In genomic region chr13:77470093-77470621, GRCm38 (mm10) we compare ENCODE assay signal across 27 mouse cellular contexts.
A peak's percentile ranks its signal among the peaks of the same experiment; 100 is the strongest.
DNase-seq lines count a peak whose midpoint lies in the region; ATAC-seq and TF ChIP-seq lines count a peak whose summit lies in the region.
"Had no signal": no experiment of that assay in that cellular context is flagged by ENCODE, and none has a peak within 500 bp of the region (broad histone marks: within the 10 kb centered on the region; RNA-seq: fewer than 3 reads in every experiment).

No protein-coding gene starts in this region.

- H3K27me3 ChIP-seq in forebrain, embryonic 13.5 days: no peaks in the 10 kb centered on the region
- no peaks in the 10 kb centered on the region for H3K27me3 ChIP-seq in forebrain, embryonic 11.5 days (ENCODE audit: control insufficient read depth, insufficient read depth, low read length)
- no peaks in the 10 kb centered on the region for H3K27me3 ChIP-seq in forebrain, embryonic 16.5 days (replicated peaks; ENCODE audit: control insufficient read depth, insufficient read depth, low read length)
- H3K27me3 ChIP-seq: CH12.LX; heart, embryonic 13.5 days; Patski had no signal

- no peak overlapping the region for H3K4me2 ChIP-seq in forebrain, embryonic 13.5 days
- no peak overlapping the region for H3K4me2 ChIP-seq in forebrain, embryonic 11.5 days (ENCODE audit: low read depth, low read length, severe bottlenecking)
- H3K4me2 ChIP-seq in forebrain, embryonic 16.5 days (ENCODE audit: low read length): no peak overlapping the region
- H3K4me2 ChIP-seq: heart, embryonic 13.5 days; hindbrain, embryonic 14.5 days had no signal

- no peak overlapping the region for H3K9ac ChIP-seq in forebrain, embryonic 13.5 days
- H3K9ac ChIP-seq in forebrain, embryonic 11.5 days (ENCODE audit: low read length): no peak overlapping the region
- H3K9ac ChIP-seq in forebrain, embryonic 16.5 days (replicated peaks; ENCODE audit: low read depth, low read length): no peak overlapping the region
- H3K9ac ChIP-seq: heart, embryonic 13.5 days; hindbrain, embryonic 14.5 days had no signal

- no peak overlapping the region for H3K4me3 ChIP-seq in forebrain, embryonic 13.5 days
- no peak overlapping the region for H3K4me3 ChIP-seq in forebrain, embryonic 11.5 days (ENCODE audit: low read depth, low read length)
- H3K4me3 ChIP-seq in forebrain, embryonic 16.5 days (replicated peaks; ENCODE audit: low read length): no peak overlapping the region
- H3K4me3 ChIP-seq: heart, adult 2 months; heart, embryonic 10.5 days; heart, embryonic 13.5 days had no signal

- no peak for TF ChIP-seq CTCF in brain, embryonic 14.5 days (IDR thresholded peaks at IDR 0.05; ENCODE audit: borderline replicate concordance, extremely low read depth, insufficient read depth, insufficient read length)

- H3K4me1 ChIP-seq in forebrain, embryonic 13.5 days: no peaks in the 10 kb centered on the region
- H3K4me1 ChIP-seq in forebrain, embryonic 11.5 days (replicated peaks; ENCODE audit: control insufficient read depth, insufficient read depth, low read length): no peaks in the 10 kb centered on the region
- H3K4me1 ChIP-seq in forebrain, embryonic 16.5 days (replicated peaks; ENCODE audit: control insufficient read depth, insufficient read depth, low read length): no peaks in the 10 kb centered on the region
- H3K4me1 ChIP-seq: heart, embryonic 10.5 days; heart, embryonic 13.5 days had no signal

- peak; percentile 78 for ATAC-seq in forebrain, embryonic 13.5 days
- ATAC-seq in forebrain, embryonic 11.5 days (replicated peaks; ENCODE audit: low FRiP score): no peak
- ATAC-seq in forebrain, embryonic 16.5 days: peak; percentile 77
- ATAC-seq: hindbrain, postnatal 0 days; inflammation-experienced regulatory T-cells, adult 6 months; intestine, embryonic 16.5 days; Patski had no signal

- no peaks in the 10 kb centered on the region for H3K36me3 ChIP-seq in forebrain, embryonic 13.5 days (ENCODE audit: poor library complexity, severe bottlenecking)
- no peaks in the 10 kb centered on the region for H3K36me3 ChIP-seq in forebrain, embryonic 11.5 days (ENCODE audit: control insufficient read depth, insufficient read depth, low read length)
- no peaks in the 10 kb centered on the region for H3K36me3 ChIP-seq in forebrain, embryonic 16.5 days (ENCODE audit: control insufficient read depth, insufficient read depth)
- H3K36me3 ChIP-seq: G1E; heart, embryonic 10.5 days; heart, embryonic 13.5 days had no signal

- no peak for TF ChIP-seq POLR2A in brain, embryonic 14.5 days (IDR thresholded peaks at IDR 0.05; ENCODE audit: borderline replicate concordance, extremely low read depth, insufficient read depth, insufficient read length, poor library complexity, severe bottlenecking)

- no peaks in the 10 kb centered on the region for H3K9me3 ChIP-seq in forebrain, embryonic 13.5 days (replicated peaks)
- no peaks in the 10 kb centered on the region for H3K9me3 ChIP-seq in forebrain, embryonic 11.5 days (ENCODE audit: control insufficient read depth, low read length)
- no peaks in the 10 kb centered on the region for H3K9me3 ChIP-seq in forebrain, embryonic 16.5 days (ENCODE audit: control insufficient read depth, low read length)
- H3K9me3 ChIP-seq: G1E; heart, embryonic 10.5 days; heart, embryonic 13.5 days had no signal

- H3K27ac ChIP-seq in forebrain, embryonic 13.5 days: no peak overlapping the region
- H3K27ac ChIP-seq in forebrain, embryonic 11.5 days (ENCODE audit: low read depth, low read length): no peak overlapping the region
- H3K27ac ChIP-seq in forebrain, embryonic 16.5 days (ENCODE audit: low read length): no peak overlapping the region
- H3K27ac ChIP-seq: heart, adult 2 months; heart, embryonic 10.5 days; heart, embryonic 13.5 days; hindbrain, embryonic 14.5 days; hindbrain, postnatal 0 days had no signal

- WGBS in forebrain, embryonic 13.5 days: 74% methylated on average over 3 of the region's 3 CpGs
- 86% methylated on average over 3 of the region's 3 CpGs for WGBS in forebrain, embryonic 11.5 days
- 59% methylated on average over 3 of the region's 3 CpGs for WGBS in forebrain, embryonic 16.5 days

- no peak for DNase-seq in forebrain, embryonic 11.5 days (ENCODE audit: low spot score)
- DNase-seq in brain, embryonic 14.5 days (ENCODE audit: low read depth): peak; percentile 65
- DNase-seq in layer of hippocampus, postnatal 10 days (ENCODE audit: low spot score in 2 of 2): no peak
- DNase-seq in layer of hippocampus, postnatal 25 days (ENCODE audit: extremely low spot score in 1 of 2, low spot score in 1 of 2): no peak
- DNase-seq in right cerebral cortex, adult 2 months (ENCODE audit: low spot score in 2 of 2): no peak
- DNase-seq: adrenal gland, postnatal 10 days; adrenal gland, postnatal 36 days; B cell, adult 2 months; cerebellum, adult 18-20 months; cerebellum, adult 9-10 months; cerebellum, postnatal 14 days; gastrocnemius, postnatal 10 days; gastrocnemius, postnatal 36 days; heart, adult 2 months; heart, postnatal 14 days; heart, postnatal 4 days had no signal
